Mouse (Mus musculus) CH12F3 (cell line): ENCODE data around the gene Pgf.
"Not testable (repeated sequence)": the region's sequence is repeated elsewhere in the genome, so short reads cannot be mapped to it uniquely, and the experiment has no call there.

Experiments used
- in situ Hi-C: fragments of 300-500 bp; cut with MboI; formaldehyde crosslinking; loops from 2 replicates; pipeline ENCODE4 v1.14.3; 2020; ENCODE audit warnings: low sequenced_read_pairs

The Pgf gene

GRCm38 (mm10) chr12:85159592-85159991, 18.0 kb downstream of the Pgf start:
- in situ Hi-C loops = loop anchor here (10.0 kb wide), 1 partner anchor 135 kb away; no protein-coding TSS in a partner anchor

GRCm38 (mm10) chr12:85158801-85159200, 18.8 kb downstream of the Pgf start:
- in situ Hi-C loops = loop anchor here (10.0 kb wide), 1 partner anchor 136 kb away; no protein-coding TSS in a partner anchor

- in situ Hi-C loops = loop anchor here (10.0 kb wide), 1 partner anchor 137 kb away; no protein-coding TSS in a partner anchor
These were observed 19.7 kb downstream of the Pgf start for GRCm38 (mm10) chr12:85157797-85158460.

GRCm38 (mm10) chr12:85156324-85156723, 21.3 kb downstream of the Pgf start:
- in situ Hi-C loops = loop anchor here (10.0 kb wide), 1 partner anchor 138 kb away; no protein-coding TSS in a partner anchor

- in situ Hi-C loops = loop anchor here (10.0 kb wide), 1 partner anchor 142 kb away; no protein-coding TSS in a partner anchor
These were observed 24.6 kb downstream of the Pgf start for GRCm38 (mm10) chr12:85153011-85153410.

GRCm38 (mm10) chr12:85151002-85151774, 26.4 kb downstream of the Pgf start, which contains the start of gene Rps6kl1:
TSS of gene Rps6kl1 (minus strand) at chr12:85151264.
- in situ Hi-C loops = loop anchor here (10.0 kb wide), 1 partner anchor 144 kb away; no protein-coding TSS in a partner anchor

- in situ Hi-C loops = loop anchor here (10.0 kb wide), 1 partner anchor 144 kb away; no protein-coding TSS in a partner anchor
These were observed 27.1 kb downstream of the Pgf start for GRCm38 (mm10) chr12:85150321-85151001.

- in situ Hi-C loops = no loop called here
These were observed 30.7 kb downstream of the Pgf start for GRCm38 (mm10) chr12:85146881-85147280.

GRCm38 (mm10) chr12:85146355-85146754, 31.2 kb downstream of the Pgf start:
- in situ Hi-C loops = no loop called here

GRCm38 (mm10) chr12:85145630-85146029, 32.0 kb downstream of the Pgf start:
- in situ Hi-C loops = no loop called here

GRCm38 (mm10) chr12:85144821-85145220, 32.8 kb downstream of the Pgf start:
- in situ Hi-C loops = no loop called here

- in situ Hi-C loops = not testable (repeated sequence)
These were observed 33.3 kb downstream of the Pgf start for GRCm38 (mm10) chr12:85144276-85144675.

GRCm38 (mm10) chr12:85142803-85143202, 34.8 kb downstream of the Pgf start:
- in situ Hi-C loops = no loop called here

- in situ Hi-C loops = no loop called here
These were observed 36.5 kb downstream of the Pgf start for GRCm38 (mm10) chr12:85141096-85141495.

- in situ Hi-C loops = no loop called here
These were observed 37.4 kb downstream of the Pgf start for GRCm38 (mm10) chr12:85140036-85140701.

GRCm38 (mm10) chr12:85136627-85137026, 41.0 kb downstream of the Pgf start:
- in situ Hi-C loops = no loop called here

- in situ Hi-C loops = no loop called here
These were observed 41.8 kb downstream of the Pgf start for GRCm38 (mm10) chr12:85135513-85136470.

- in situ Hi-C loops = no loop called here
These were observed 43.4 kb downstream of the Pgf start for GRCm38 (mm10) chr12:85134043-85134794.

GRCm38 (mm10) chr12:85131361-85131760, 46.2 kb downstream of the Pgf start:
- in situ Hi-C loops = no loop called here
